Mouse (Mus musculus) spleen, adult 18-20 months (tissue): ENCODE results near the gene Olfr516.
"Not testable (repeated sequence)": the region's sequence is repeated elsewhere in the genome, so short reads cannot be mapped to it uniquely, and the experiment has no call there.

Source experiments
- DNase-seq, 2 experiments: peaks; one replicate each; pipeline ENCODE4 v3.0.0; 2022; ENCODE audit warnings: mixed read lengths in 2 of 2

Olfr516 gene

DNA sequence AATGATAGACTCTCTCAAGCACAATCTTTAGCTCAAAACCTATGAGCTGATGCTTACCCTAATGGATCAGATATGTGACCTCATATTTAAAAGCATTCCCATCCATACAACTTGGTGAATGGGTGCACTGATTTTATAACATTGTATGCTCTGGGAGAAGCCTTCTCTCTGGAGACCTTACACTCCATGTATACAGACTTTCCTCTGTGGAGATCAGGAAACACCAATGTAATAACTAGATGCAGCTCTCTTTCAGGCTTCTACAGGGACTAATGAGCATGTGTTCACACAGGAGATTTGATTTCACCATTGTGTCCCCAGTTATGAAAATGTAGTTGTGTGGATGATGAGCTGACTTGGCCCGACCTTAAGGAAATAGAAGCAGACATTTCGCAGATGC, at the start of gene Olfr516:
Gene Olfr516, minus strand, starts transcription at position 101 of the 400 bp plus-strand sequence.
- DNase-seq = no peak

DNA sequence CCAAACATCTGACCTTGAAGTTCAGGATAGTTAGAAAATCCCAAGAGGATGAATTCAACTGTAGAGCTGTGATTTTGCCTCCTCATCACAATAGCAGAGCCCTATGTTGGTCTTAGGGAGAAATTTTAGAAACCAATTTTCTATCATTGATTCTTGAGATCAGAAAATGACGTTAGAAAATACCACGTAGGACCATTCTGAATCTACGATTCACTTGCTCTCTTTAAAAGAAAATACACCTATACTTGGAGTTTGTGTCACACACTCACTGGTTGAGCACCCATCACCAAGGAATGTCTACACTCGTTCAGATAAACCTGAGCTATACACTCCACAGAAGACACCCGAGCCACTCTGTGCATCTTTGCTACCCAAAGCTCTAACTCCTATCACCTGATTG, 44.0 kb upstream of the Olfr516 start, which contains the start of gene Olfr519:
Gene Olfr519, minus strand, starts transcription at position 101 of the 400 bp plus-strand sequence.
- DNase-seq = no peak

- no peak for DNase-seq
These were observed 34.6 kb upstream of the Olfr516 start, which contains the start of gene Olfr518 for GRCm38 (mm10) chr7:108884906-108885305. TSS of gene Olfr518 (minus strand) at chr7:108885006.

DNA sequence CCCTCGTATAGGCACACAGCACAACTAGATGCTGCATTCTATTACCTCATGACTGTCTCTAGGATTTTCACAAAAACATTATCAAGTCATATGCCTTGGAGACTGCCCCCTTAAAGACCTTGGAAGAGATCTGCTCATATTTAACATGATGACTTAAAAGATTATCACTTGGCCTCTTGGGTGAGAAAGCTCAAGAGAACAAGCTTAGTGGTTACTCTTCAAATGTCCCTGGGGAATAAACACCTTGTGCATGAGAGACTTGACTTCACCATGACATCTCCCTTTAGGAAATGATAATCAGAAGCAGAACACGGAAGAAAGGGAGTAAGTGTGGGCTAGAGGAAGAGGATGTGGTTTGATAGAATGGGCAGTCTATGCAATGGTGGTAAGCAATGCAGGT, 21.9 kb upstream of the Olfr516 start, which contains the start of gene Olfr517:
Gene Olfr517, minus strand, starts transcription at position 101 of the 400 bp plus-strand sequence.
- no peak for DNase-seq

GRCm38 (mm10) chr7:108825897-108826296, 24.4 kb downstream of the Olfr516 start, which contains the start of gene Olfr514:
TSS of gene Olfr514 (minus strand) at chr7:108825997.
- DNase-seq = no peak

DNA sequence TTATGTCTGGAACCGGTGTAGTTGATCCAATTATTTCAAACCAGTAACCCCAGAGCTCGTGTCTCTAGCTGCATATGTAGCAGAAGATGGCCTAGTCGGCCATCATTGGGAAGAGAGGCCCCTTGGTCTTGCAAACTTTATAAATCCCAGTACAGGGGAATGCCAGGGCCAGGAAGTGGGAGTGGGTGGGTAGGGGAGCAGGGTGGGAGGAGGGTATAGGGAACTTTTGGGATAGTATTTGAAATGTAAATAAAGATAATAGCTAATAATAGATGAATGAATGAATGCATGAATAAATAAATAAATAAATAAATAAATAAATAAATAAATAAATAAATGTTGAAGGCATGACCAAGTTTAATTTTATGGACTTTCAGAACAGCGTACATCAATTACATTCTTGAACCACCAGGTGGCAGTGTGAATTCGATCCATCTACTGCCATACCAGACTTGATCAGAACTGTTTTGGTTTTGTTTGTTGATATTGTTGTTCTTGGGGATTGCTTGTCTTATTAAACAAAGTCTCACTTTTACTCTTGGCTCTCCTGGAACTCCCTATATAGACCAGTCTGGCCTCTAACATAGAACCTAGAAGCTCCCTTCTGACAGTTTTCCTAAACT, 35.6 kb downstream of the Olfr516 start:
- DNase-seq = not testable (repeated sequence)

DNA sequence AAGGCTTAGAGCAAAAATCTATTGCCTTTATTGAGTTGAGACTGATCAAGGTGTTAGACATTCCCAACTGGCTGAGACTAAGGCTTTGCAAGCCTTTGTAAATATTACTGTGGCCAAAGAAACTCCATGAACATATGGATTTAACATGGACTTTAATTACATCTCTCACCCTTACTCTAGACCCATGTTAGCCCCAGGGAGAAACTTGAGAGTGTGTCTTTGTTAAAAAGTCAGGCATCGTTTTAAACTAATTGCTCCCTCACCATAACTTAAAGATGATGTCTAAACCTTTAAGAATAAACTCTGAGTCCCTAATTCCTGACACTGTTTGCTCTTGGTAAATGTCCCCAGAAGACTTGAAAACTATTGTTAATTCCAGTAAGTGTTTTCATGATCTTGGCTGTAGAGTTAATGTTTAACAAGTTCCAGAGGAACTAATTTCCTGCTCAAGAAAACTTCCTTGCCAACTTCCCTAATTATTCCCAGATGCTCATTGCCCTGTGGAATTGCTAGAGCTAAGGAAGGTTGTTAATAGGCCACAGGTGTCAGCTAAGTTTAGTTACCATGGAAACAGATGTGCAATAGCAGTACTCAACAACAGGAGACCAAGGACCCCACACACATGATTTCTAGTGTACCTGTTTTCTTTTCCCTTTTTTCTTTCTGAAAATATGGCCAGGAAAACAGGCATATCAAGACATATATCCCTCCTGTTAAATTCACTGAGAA, 53.0 kb downstream of the Olfr516 start:
- DNase-seq = no peak
